Mouse (Mus musculus) mesoderm, embryonic 11.5 days (tissue): ENCODE results near the gene Arl1.
"Not testable (repeated sequence)": the region's sequence is repeated elsewhere in the genome, so short reads cannot be mapped to it uniquely, and the experiment has no call there.

ENCODE experiments used
- DNase-seq: peaks from one replicate; pipeline ENCODE4 v3.0.0-alpha.2; 2012; ENCODE audit warnings: low read depth, low spot score

Arl1 gene

GRCm38 (mm10) chr10:88761524-88762212 is 31.0 kb downstream of the Arl1 start:
- DNase-seq = no peak

GRCm38 (mm10) chr10:88765431-88766142 is 34.9 kb downstream of the Arl1 start:
- DNase-seq = no peak

GRCm38 (mm10) chr10:88768961-88769360 is 38.3 kb downstream of the Arl1 start:
- DNase-seq = no peak

GRCm38 (mm10) chr10:88769676-88770075 is 39.0 kb downstream of the Arl1 start:
- DNase-seq = no peak

GRCm38 (mm10) chr10:88772965-88773364 is 42.3 kb downstream of the Arl1 start:
- not testable (repeated sequence) for DNase-seq

- DNase-seq = no peak
Measured at GRCm38 (mm10) chr10:88776206-88776605, 45.5 kb downstream of the Arl1 start.

GRCm38 (mm10) chr10:88780716-88781115 is 50.1 kb downstream of the Arl1 start:
- no peak for DNase-seq

GRCm38 (mm10) chr10:88783135-88783534 is 52.5 kb downstream of the Arl1 start:
- not testable (repeated sequence) for DNase-seq

GRCm38 (mm10) chr10:88783941-88784340 is 53.3 kb downstream of the Arl1 start:
- DNase-seq = no peak

GRCm38 (mm10) chr10:88784513-88784931 is 53.9 kb downstream of the Arl1 start:
- no peak for DNase-seq

- no peak for DNase-seq
Measured at GRCm38 (mm10) chr10:88793671-88794070, 63.0 kb downstream of the Arl1 start.
